Mouse (Mus musculus) heart, embryonic 11.5 days (tissue): ENCODE measurements around the gene Marveld1. TPM values are rescaled to one million over a fixed set of nuclear protein-coding genes. Genes with fewer than 3 reads are reported as not detected.

Source experiments
- ATAC-seq: fragments of 200-750 bp; cut with Nextera tagmentation; replicated peaks from 2 replicates; pipeline ENCODE4 v1.8.0; 2017; ENCODE audit warnings: moderate library complexity; ENCODE audit not compliant: insufficient number of reproducible peaks, low FRiP score, low TSS enrichment
- H3K27ac ChIP-seq: fragments of 300-500 bp; sonication (generic); 2 replicates; pipeline ENCODE4 v1.5.1; 2014; ENCODE audit warnings: mild to moderate bottlenecking, low read depth, low read length
- H3K27me3 ChIP-seq: fragments of 300-500 bp; sonication (generic); 2 replicates; pipeline ENCODE4 v1.6.1; 2014; ENCODE audit warnings: mild to moderate bottlenecking, low read length, mixed read lengths; ENCODE audit not compliant: control insufficient read depth, insufficient read depth
- H3K36me3 ChIP-seq: fragments of 300-500 bp; sonication (generic); 2 replicates; pipeline ENCODE4 v1.6.1; 2014; ENCODE audit warnings: mild to moderate bottlenecking, low read length, moderate library complexity, mixed read lengths; ENCODE audit not compliant: control insufficient read depth, insufficient read depth
- H3K4me1 ChIP-seq: fragments of 300-500 bp; sonication (generic); 2 replicates; pipeline ENCODE4 v1.6.1; 2014; ENCODE audit warnings: low read length; ENCODE audit not compliant: control insufficient read depth, insufficient read depth
- H3K4me2 ChIP-seq: fragments of 300-500 bp; sonication (generic); 2 replicates; pipeline ENCODE4 v1.6.1; 2014; ENCODE audit warnings: mild to moderate bottlenecking, moderate library complexity
- H3K4me3 ChIP-seq: fragments of 300-500 bp; sonication (generic); 2 replicates; pipeline ENCODE4 v1.5.1; 2014; ENCODE audit warnings: low read depth, low read length
- H3K9ac ChIP-seq: fragments of 300-500 bp; sonication (generic); 2 replicates; pipeline ENCODE4 v1.6.1; 2014; ENCODE audit warnings: mild to moderate bottlenecking, low read depth, low read length, moderate library complexity
- H3K9me3 ChIP-seq: fragments of 300-500 bp; sonication (generic); replicated peaks from 2 replicates; pipeline ENCODE4 v1.6.1; 2016; ENCODE audit warnings: low read length; ENCODE audit not compliant: control insufficient read depth
- WGBS: fragments of 180-500 bp; shearing (Covaris S2); extraction: QIAGEN DNeasy Blood & Tissue Kit; methylation state at CpG from one replicate; pipeline ENCODE4 v1.1.7; 2014; ENCODE audit not compliant: insufficient replicate concordance; 5-methylcytosine and 5-hydroxymethylcytosine counted together
- polyA plus RNA-seq: library from polyadenylated mRNA; unstranded; fragments of >200 nt; fragmentation: Nextera tagmentation; extraction: Ambion mirVana; gene quantifications from 2 replicates; pipeline ENCODE4 v1.2.1, GENCODE M21; 2014

Gene Marveld1
- polyA plus RNA-seq, 1 experiment from 2014 or later, result 14.4 TPM

DNA sequence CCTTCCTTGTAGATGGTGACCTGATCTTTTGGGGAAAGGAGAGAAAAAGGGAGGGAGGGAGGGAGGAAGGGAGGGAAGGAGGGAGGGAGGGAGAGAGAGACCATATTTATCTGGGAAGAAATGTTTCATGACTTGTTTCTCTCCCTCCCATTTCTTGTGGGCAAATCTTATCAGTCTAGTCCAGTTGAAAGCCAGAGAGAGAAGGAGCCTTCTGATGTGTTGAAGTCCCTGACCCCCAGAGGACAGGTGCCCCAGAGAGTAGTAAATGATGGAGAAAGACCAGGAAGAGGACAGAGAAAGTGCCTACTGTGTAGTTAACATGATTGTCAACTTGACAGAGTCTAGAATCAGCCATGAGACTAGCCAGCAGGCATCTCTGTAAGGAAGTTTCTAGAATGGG is 12.1 kb upstream of the Marveld1 start:
- no peaks in the 10 kb centered on the region for H3K9me3 ChIP-seq
- H3K27me3 ChIP-seq, result no peaks in the 10 kb centered on the region
- no peak for ATAC-seq
- H3K9ac ChIP-seq, result no peak overlapping the region
- H3K4me3 ChIP-seq, result no peak overlapping the region
- H3K4me1 ChIP-seq, result no peaks in the 10 kb centered on the region
- no peaks in the 10 kb centered on the region for H3K36me3 ChIP-seq
- H3K27ac ChIP-seq, result no peak overlapping the region
- no peak overlapping the region for H3K4me2 ChIP-seq

DNA sequence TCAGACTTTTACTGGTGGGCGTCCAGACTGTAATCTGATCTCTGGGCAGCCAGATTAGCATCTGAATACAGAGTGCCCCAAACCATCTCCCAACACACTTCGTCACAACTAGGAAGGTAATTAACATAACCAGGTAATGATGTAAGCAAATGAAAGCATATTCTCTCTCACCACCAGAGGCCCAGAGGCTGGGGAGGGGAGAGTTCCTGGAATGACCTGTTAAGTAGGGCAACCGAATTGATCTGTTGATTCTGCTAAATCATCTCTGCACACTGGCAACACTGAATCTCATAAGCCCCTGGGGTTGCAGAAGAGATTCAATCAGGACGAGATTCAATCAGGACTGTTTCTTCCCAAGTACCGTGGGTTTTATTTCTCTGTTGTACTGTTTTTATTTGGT is 11.1 kb upstream of the Marveld1 start:
- H3K4me1 ChIP-seq, result no peaks in the 10 kb centered on the region
- H3K4me2 ChIP-seq, result no peak overlapping the region
- no peak overlapping the region for H3K4me3 ChIP-seq
- H3K9me3 ChIP-seq, result no peaks in the 10 kb centered on the region
- H3K27ac ChIP-seq, result no peak overlapping the region
- H3K36me3 ChIP-seq, result no peaks in the 10 kb centered on the region
- H3K27me3 ChIP-seq, result no peaks in the 10 kb centered on the region
- WGBS, result 37% methylated on average over 5 of the region's 5 CpGs
- ATAC-seq, result no peak
- no peak overlapping the region for H3K9ac ChIP-seq

DNA sequence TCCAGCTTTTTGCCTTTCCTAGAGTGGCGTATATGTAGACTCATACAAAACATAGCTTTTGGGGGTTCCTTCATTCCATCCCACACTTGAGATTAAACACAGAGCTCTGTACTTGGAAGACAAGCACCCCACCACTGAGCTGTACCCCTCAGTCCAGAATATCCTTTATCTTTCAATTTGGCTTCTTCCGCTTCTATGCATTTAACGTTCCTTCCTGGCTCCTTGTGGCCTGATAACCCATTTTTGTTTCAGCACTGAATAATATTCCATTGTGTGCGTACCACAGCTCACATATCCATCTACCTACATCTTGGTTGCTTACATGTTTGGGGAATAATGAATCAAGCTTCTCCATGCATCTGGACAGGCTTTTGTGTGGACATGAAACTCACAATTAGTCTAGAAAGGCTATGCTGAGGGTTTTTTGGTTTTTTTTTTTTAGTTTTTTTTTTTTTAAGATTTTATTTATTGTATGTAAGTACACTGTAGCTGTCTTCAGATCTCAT is 10.0 kb upstream of the Marveld1 start:
- H3K36me3 ChIP-seq, result no peaks in the 10 kb centered on the region

DNA sequence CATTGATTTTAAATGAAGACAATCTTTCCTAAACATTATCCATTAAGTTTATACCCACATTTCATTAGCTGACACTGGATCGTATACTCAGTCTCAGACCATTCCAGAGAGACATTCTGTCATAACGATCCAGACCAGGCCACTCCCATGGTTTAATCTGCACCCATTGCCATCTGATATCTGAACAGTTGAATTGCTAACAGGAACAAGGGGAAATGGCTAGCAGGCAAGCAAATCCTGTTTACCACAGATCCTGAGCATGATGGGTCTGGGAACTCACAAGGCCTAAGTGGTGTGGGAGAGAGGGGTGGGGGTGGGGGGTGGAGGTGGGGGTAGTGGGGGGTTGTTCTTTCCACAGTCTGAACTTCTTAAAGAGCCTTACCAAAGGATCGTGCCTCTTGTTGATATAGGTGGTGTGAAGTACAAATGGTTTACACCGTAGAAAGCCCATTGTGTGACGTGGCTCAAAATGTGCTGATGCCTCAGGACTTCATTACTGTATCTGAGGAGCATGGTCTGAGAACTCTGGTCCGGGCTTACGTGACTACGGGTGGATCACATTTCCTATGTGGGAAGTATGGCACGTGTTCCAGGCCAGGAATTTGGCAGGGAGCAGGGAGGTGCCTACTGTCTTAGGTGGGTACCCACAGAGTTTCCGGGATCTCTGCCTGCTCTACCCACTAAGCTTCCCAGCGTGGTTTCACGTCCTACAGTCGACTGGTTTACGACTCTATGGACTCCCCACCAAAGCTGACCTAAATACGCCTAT is 8.5 kb upstream of the Marveld1 start:
- Histone ChIP-seq H3K4me2 (no peak overlapping the region), H3K27ac (no peak overlapping the region), H3K9ac (no peak overlapping the region)

More for the DNA sequence above, 10.0 kb upstream of the Marveld1 start:
- Histone ChIP-seq H3K9ac (no peak overlapping the region), H3K4me2 (no peak overlapping the region), H3K27ac (no peak overlapping the region), H3K4me3 (no peak overlapping the region), H3K27me3 (no peaks in the 10 kb centered on the region), H3K4me1 (no peaks in the 10 kb centered on the region), H3K9me3 (no peaks in the 10 kb centered on the region)
- 91% methylated on average over 4 of the region's 4 CpGs for WGBS
- no peak for ATAC-seq

DNA sequence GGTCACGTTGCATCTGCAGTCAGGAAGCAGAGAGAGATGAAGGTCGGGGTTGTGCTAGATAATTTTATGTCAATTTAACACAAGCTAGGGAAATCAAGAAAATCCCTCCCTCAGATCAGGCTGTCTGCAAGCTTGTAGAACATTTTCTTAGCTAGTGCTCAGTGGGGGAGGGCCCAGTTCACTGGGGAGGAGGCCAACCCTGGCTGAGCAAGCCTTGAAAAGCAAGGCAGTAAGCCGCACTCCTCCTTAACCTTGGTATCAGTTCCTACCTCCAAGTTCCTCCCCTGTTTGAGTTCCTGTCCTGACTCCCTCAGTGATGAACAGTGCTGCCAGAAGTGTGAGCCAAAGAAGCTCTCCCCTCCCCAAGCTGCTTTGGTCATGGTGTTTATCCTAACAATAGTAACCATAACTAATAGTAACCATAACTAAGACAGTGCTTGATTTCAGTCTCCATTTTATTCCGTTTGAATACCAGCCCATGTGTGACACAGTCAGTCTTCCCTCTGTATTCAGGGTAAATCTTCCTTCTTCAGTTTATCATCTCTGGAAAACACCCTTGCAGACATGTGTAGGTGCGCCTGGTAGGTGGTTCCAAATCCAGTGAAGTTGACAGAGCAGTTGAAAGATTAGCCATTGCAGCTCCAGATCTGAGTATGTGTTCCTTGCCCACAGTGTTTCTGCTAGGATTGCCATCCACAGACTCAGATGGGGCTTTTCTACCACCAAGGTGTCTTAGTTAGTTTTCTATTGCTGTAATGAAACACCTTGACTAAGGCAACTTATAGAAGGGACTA is 7.3 kb upstream of the Marveld1 start:
- no peak overlapping the region for H3K27ac ChIP-seq
- 70% methylated on average over 5 of the region's 5 CpGs for WGBS
- H3K9ac ChIP-seq, result no peak overlapping the region
- H3K4me1 ChIP-seq, result no peaks in the 10 kb centered on the region
- no peaks in the 10 kb centered on the region for H3K36me3 ChIP-seq
- H3K4me2 ChIP-seq, result no peak overlapping the region
- ATAC-seq, result no peak
- H3K9me3 ChIP-seq, result no peaks in the 10 kb centered on the region
- H3K27me3 ChIP-seq, result no peaks in the 10 kb centered on the region
- no peak overlapping the region for H3K4me3 ChIP-seq

More for the DNA sequence above, 8.5 kb upstream of the Marveld1 start:
- Histone ChIP-seq H3K4me1 (no peaks in the 10 kb centered on the region), H3K9me3 (no peaks in the 10 kb centered on the region), H3K27me3 (no peaks in the 10 kb centered on the region), H3K4me3 (no peak overlapping the region), H3K36me3 (no peaks in the 10 kb centered on the region)
- ATAC-seq, result no peak
- WGBS, result 79% methylated on average over 15 of the region's 15 CpGs

DNA sequence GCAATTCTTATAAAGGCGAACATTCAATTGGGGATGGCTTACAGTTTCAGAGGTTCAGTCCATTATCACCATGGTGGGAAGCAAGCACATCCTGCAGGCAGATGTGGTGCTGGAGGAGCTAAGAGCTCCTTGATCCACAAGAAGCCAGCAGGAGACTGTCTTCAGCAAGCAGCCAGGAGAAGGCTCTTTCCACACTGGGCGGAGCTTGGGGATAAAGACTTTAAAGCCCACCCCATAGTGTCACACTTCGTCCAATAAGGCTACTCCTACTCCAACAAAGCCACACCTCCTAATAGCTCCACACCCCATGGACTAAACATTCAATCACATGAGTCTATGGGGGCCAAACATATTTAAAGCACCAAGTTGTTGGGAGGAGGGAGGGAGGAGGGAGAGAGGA is 5.2 kb upstream of the Marveld1 start:
- WGBS, result 70% methylated on average over 3 of the region's 3 CpGs
- no peak overlapping the region for H3K4me3 ChIP-seq
- H3K27me3 ChIP-seq, result no peaks in the 10 kb centered on the region
- ATAC-seq, result no peak
- H3K36me3 ChIP-seq, result no peaks in the 10 kb centered on the region
- no peak overlapping the region for H3K4me2 ChIP-seq
- no peak overlapping the region for H3K9ac ChIP-seq
- no peaks in the 10 kb centered on the region for H3K9me3 ChIP-seq
- H3K4me1 ChIP-seq, result no peaks in the 10 kb centered on the region
- H3K27ac ChIP-seq, result no peak overlapping the region

DNA sequence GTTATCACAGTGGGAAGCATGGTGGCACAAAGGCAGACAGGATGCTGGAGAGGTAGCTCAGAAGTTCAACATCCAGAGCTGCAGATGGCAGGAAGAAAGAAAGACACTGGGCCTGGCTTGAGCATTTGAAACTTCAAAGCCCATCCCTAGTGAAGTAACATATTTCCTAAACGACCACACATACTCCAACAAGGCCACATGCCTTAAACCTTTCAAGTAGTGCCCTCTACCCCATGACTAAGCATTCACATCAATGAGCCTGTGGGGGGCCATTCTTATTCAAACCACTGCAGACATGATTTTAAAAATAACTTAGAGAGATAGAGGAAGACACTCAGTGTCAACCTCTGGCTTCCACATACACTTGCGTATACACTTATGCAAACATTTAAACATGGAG is 4.4 kb upstream of the Marveld1 start:
- Histone ChIP-seq H3K36me3 (no peaks in the 10 kb centered on the region), H3K4me1 (no peaks in the 10 kb centered on the region), H3K9ac (no peak overlapping the region), H3K27me3 (no peaks in the 10 kb centered on the region), H3K27ac (no peak overlapping the region), H3K9me3 (no peaks in the 10 kb centered on the region), H3K4me2 (no peak overlapping the region), H3K4me3 (no peak overlapping the region)
- ATAC-seq, result no peak
- 68% methylated on average over 2 of the region's 2 CpGs for WGBS

DNA sequence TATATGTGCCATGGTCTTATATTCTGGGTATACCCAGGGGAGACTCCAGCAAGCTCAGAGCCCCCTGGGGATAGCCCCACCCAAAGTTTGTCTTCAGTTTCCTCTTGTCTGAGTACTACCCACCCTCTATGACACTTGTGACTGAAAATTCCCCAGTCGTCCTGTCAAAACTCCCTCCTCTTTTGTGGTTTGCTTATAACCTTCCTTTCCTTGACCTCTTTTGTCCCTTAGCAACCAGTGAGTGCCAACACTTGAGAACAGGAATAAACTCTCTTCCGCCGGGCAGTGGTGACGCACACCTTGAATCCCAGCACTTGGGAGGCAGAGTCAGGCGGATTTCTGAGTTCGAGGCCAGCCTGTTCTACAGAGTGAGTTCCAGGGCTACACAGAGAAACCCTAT is 3.1 kb upstream of the Marveld1 start:
- no peaks in the 10 kb centered on the region for H3K9me3 ChIP-seq
- 45% methylated on average over 6 of the region's 6 CpGs for WGBS
- no peak overlapping the region for H3K4me2 ChIP-seq

More for the DNA sequence above, 3.1 kb upstream of the Marveld1 start:
- Histone ChIP-seq H3K36me3 (no peaks in the 10 kb centered on the region), H3K9ac (no peak overlapping the region), H3K4me3 (no peak overlapping the region), H3K27ac (no peak overlapping the region), H3K4me1 (peaks cover 9% of the 10 kb centered on the region), H3K27me3 (no peaks in the 10 kb centered on the region)
- ATAC-seq, result no peak
